Mouse (Mus musculus) hindbrain, postnatal 0 days (tissue): ENCODE results near the gene Hlcs. TPM values are rescaled to one million over a fixed set of nuclear protein-coding genes. Genes with fewer than 3 reads are reported as not detected.

Experiments
- ATAC-seq: fragments of 200-750 bp; cut with Nextera tagmentation; 2 replicates; pipeline ENCODE4 v1.8.0; 2017; ENCODE audit warnings: mild to moderate bottlenecking, moderate TSS enrichment, moderate library complexity
- DNase-seq: peaks from one replicate; pipeline ENCODE4 v3.0.0-alpha.2; 2015; ENCODE audit warnings: low spot score
- H3K27ac ChIP-seq: fragments of 300-500 bp; sonication (generic); 2 replicates; pipeline ENCODE4 v1.5.1; 2014; ENCODE audit warnings: mild to moderate bottlenecking
- H3K27me3 ChIP-seq: fragments of 300-500 bp; sonication (generic); 2 replicates; pipeline ENCODE4 v1.6.1; 2014; ENCODE audit warnings: low read length, mixed read lengths; ENCODE audit not compliant: insufficient read depth
- H3K36me3 ChIP-seq: fragments of 300-500 bp; sonication (generic); 2 replicates; pipeline ENCODE4 v1.6.1; 2014; ENCODE audit warnings: low read length, mixed read lengths; ENCODE audit not compliant: insufficient read depth
- H3K4me1 ChIP-seq: fragments of 300-500 bp; sonication (generic); 2 replicates; pipeline ENCODE4 v1.6.1; 2014; ENCODE audit warnings: antibody characterized with exemption, low read length, mixed read lengths; ENCODE audit not compliant: insufficient read depth
- H3K4me2 ChIP-seq: fragments of 300-500 bp; sonication (generic); 2 replicates; pipeline ENCODE4 v1.6.1; 2014; ENCODE audit warnings: low read depth, mild to moderate bottlenecking, low read length, moderate library complexity, mixed read lengths
- H3K4me3 ChIP-seq: fragments of 300-500 bp; sonication (generic); 2 replicates; pipeline ENCODE4 v1.5.1; 2014; ENCODE audit warnings: low read length
- H3K9ac ChIP-seq: fragments of 300-500 bp; sonication (generic); replicated peaks from 2 replicates; pipeline ENCODE4 v1.6.1; 2014; ENCODE audit warnings: mild to moderate bottlenecking, low read length, moderate library complexity, mixed read lengths
- H3K9me3 ChIP-seq: fragments of 300-500 bp; sonication (generic); 2 replicates; pipeline ENCODE4 v1.6.1; 2016; ENCODE audit warnings: low read length, mixed read lengths
- CTCF ChIP-seq: IDR thresholded peaks from 2 replicates; pipeline ENCODE4 v1.5.1; 2016; ENCODE audit warnings: antibody characterized with exemption, control low read depth, low read depth
- WGBS: fragments of 180-500 bp; shearing (Covaris S2); extraction: QIAGEN DNeasy Blood & Tissue Kit; methylation state at CpG from one replicate; pipeline ENCODE4 v1.1.7; 2014; 5-methylcytosine and 5-hydroxymethylcytosine counted together
- polyA plus RNA-seq: library from polyadenylated mRNA; unstranded; fragments of >200 nt; fragmentation: Nextera tagmentation; extraction: Ambion mirVana; gene quantifications from 2 replicates; pipeline ENCODE4 v1.2.1, GENCODE M21; 2015
- total RNA-seq: library from RNA; depleted of rRNA; stranded (reverse); fragments of >200 nt; gene quantifications from 2 replicates; pipeline ENCODE4 v1.2.3, GENCODE M21; 2014

Hlcs gene
- total and polyA plus RNA-seq, 2 experiments from 2014 or later = 7.3 to 8.1 TPM

DNA sequence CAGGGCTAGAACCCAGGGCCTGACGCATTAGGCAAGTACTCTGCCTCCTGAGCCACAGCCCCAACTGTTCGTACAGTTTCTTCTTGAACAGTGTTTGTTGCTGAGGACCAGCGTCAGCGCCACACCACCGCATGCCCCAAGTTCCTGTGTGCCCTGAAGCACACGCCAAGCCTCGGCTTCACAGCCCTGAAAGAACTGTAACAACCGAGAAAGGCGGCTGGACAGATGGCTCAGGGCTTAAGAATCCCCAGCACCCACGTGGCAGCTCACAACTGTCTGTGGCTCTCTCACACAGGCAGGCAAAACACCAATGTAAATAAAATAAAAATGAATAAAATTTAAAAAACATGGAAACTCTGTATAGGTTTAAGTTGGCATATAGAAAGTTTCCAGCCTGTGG is 104.5 kb downstream of the Hlcs start:
- Histone ChIP-seq H3K4me3 (no peak overlapping the region), H3K36me3 (no peaks in the 10 kb centered on the region), H3K27ac (no peak overlapping the region), H3K27me3 (no peaks in the 10 kb centered on the region), H3K9me3 (no peaks in the 10 kb centered on the region), H3K4me2 (no peak overlapping the region), H3K9ac (no peak overlapping the region), H3K4me1 (no peaks in the 10 kb centered on the region)
- DNase-seq (peak; percentile 24), ATAC-seq (no peak)
- WGBS = 65% methylated on average over 10 of the region's 10 CpGs
- no peak for TF ChIP-seq CTCF

DNA sequence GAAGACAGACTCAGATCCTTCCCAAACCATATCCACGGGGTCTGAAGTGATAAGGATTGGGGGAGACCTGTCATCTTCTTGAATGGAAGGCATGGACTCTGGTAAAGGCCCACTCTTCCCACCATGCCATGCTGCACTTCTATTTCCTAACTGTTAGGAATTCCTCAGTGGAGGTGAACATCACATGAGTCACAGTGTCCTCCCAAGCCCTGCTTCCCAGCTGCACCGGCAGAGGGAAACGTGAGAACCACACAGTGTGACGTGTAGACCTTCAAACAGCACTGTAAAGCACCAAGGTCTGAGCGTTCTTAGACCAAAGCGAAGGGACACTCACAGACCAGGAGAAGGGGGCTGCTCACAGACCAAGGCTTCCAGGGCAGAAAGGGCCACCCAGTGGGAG is 105.2 kb downstream of the Hlcs start:
- TF ChIP-seq CTCF = no peak
- no peak overlapping the region for H3K9ac ChIP-seq
- 94% methylated on average over 6 of the region's 6 CpGs for WGBS
- ATAC-seq (no peak), DNase-seq (no peak)
- no peak overlapping the region for H3K4me3 ChIP-seq
- H3K9me3 ChIP-seq = no peaks in the 10 kb centered on the region
- H3K4me1 ChIP-seq = no peaks in the 10 kb centered on the region
- H3K36me3 ChIP-seq = no peaks in the 10 kb centered on the region
- H3K27ac ChIP-seq = no peak overlapping the region
- H3K4me2 ChIP-seq = no peak overlapping the region
- no peaks in the 10 kb centered on the region for H3K27me3 ChIP-seq

DNA sequence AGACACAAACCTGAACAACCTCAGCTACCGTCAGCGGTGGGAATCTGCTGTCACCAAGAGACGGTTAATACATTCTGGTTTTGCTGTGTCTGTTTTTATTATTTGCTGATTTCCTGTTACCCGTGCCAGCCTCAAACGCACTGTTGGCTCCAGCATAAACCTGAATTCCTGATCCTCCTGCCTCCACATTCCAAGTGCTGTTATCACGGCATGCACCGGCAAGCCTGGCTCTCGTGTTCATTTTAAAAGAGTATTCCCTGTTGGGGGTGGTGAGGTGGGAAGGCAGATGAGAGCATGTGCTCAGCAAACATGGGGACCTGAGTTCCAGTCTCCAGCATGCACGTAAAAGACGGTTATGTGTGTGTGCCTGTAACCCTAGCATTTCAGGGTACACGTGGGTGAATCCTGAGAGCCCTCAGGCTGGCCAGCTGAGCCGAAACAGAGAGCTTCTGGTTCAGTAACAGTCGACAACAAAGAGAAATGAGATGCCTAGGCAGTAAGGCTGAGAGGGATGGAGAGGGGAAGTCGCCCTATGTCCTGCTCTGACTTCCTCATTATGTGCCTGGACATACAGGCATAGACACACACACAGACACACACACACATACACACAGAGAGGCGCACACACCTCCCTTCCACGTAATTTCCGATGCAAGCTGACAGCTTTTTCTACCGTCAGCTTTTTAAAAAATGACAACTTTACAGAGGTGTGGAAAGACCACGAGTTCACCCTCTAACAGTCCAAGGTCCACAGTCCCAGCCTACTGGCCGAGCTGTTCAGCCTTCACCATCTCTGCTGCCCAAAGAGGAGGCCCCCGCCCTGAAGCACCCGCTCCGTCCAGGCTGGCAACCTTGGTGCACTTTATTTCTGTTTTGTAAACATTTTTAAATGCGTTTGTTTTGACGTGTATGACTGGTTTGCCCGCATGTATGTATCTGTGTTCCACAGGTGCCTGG is 107.6 kb downstream of the Hlcs start:
- Histone ChIP-seq H3K27me3 (no peaks in the 10 kb centered on the region), H3K9ac (no peak overlapping the region), H3K4me3 (no peak overlapping the region), H3K27ac (no peak overlapping the region), H3K4me1 (no peaks in the 10 kb centered on the region), H3K9me3 (no peaks in the 10 kb centered on the region), H3K4me2 (no peak overlapping the region), H3K36me3 (no peaks in the 10 kb centered on the region)
- 78% methylated on average over 26 of the region's 26 CpGs for WGBS
- DNase-seq (no peak), ATAC-seq (no peak)
- TF ChIP-seq CTCF = no peak

DNA sequence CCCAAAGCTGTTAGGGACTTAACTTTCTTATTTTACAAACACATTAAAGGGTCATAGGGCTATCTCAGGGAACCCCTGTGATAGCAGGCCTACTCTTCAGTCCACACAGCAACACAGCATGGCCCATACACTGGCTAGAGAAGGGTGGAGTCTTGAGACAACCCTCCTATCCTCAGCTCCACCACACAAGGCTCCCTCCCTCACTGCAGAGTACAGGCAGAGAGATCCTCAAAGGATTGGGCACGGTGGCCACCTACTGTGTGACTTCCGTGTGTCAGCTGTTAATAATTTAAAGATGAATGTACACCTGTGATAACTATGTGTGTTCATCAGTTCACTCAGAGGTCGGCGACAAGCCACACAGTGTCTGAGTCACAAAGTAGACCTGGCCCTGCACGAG is 112.0 kb downstream of the Hlcs start:
- WGBS = 66% methylated on average over 5 of the region's 5 CpGs
- H3K4me1 ChIP-seq = no peaks in the 10 kb centered on the region
- H3K4me3 ChIP-seq = no peak overlapping the region
- H3K9me3 ChIP-seq = no peaks in the 10 kb centered on the region
- DNase-seq (no peak), ATAC-seq (no peak)
- no peak overlapping the region for H3K4me2 ChIP-seq
- TF ChIP-seq CTCF = no peak
- no peaks in the 10 kb centered on the region for H3K36me3 ChIP-seq
- H3K27ac ChIP-seq = no peak overlapping the region
- H3K27me3 ChIP-seq = no peaks in the 10 kb centered on the region
- no peak overlapping the region for H3K9ac ChIP-seq

DNA sequence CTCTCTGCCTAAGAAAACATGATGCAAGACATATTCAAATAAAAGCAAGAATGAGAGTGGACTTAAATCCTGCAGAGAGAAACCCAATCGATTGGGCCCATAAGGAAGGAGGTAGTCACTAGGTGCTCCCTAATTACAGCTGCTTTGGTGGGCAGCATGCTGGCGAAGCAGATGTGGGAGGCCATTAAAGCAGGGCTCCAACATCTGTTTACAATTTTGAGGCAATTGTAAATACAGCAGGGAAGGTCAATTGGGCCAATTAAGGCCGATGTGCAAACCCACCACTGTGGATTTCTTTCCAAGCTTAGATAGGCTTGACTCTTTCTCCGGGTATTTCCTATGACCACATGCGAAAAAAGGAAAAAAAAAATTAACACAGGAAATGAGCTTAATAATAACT is 117.5 kb downstream of the Hlcs start:
- Histone ChIP-seq H3K9ac (no peak overlapping the region), H3K27me3 (no peaks in the 10 kb centered on the region), H3K4me2 (no peak overlapping the region), H3K9me3 (no peaks in the 10 kb centered on the region), H3K36me3 (no peaks in the 10 kb centered on the region), H3K4me1 (no peaks in the 10 kb centered on the region), H3K27ac (no peak overlapping the region), H3K4me3 (no peak overlapping the region)
- 82% methylated on average over 5 of the region's 5 CpGs for WGBS
- TF ChIP-seq CTCF = no peak
- DNase-seq (no peak), ATAC-seq (no peak)

DNA sequence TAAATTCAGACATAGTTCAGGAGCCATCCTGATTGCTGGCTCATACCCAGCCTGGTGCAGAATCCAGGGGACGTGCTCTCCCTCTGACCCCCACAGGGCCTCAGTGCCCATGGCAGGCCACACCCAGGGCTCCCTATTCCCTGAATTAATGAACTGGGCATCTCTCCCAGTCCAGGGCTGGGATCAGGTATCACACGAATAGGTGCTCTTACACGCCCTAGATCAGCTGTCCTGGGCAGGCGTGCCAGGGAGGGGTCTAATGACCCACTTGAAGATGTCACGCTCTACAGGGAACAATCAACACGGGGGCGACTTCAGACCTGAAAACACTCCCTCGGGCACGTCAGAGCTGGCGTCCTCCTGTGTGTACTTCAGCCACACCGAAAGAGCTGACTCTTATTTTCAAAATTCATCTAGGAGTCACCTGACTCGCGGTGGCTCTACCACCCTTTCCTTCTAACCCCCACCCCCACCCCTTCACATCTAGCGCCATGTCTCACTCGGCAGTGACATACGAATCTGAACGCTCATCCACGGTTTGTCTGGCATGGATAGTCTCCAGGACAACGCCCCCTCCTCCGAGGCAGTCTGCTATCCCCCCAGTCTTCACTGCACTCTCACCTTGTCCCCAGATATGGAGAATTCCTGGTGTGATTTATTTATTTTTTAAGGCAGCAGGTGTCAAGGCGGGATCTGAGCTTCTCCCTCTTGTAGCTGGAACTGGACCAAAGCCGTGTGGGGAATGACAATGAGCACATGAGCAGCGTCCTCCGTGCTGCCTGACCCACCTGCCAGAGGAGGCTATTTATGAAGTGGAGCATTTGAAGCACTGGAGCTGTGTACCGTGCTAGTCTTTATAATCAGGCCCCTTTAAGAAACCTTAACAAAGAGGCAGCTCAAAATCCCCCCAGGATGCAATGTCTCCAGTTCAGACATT is 121.7 kb downstream of the Hlcs start:
- no peak overlapping the region for H3K4me3 ChIP-seq
- WGBS = 66% methylated on average over 25 of the region's 25 CpGs
- DNase-seq (peak; percentile 45), ATAC-seq (0 out of 2 replicates have a peak, but pooled peaks have one; percentile 32)
- H3K36me3 ChIP-seq = no peaks in the 10 kb centered on the region
- H3K9ac ChIP-seq = no peak overlapping the region
- H3K27me3 ChIP-seq = no peaks in the 10 kb centered on the region
- no peak overlapping the region for H3K27ac ChIP-seq
- no peaks in the 10 kb centered on the region for H3K4me1 ChIP-seq
- no peak for TF ChIP-seq CTCF
- 0 out of 2 replicates have a peak overlapping the region, but pooled peaks have one; percentile 10 for H3K4me2 ChIP-seq
- no peaks in the 10 kb centered on the region for H3K9me3 ChIP-seq
